Mouse (Mus musculus): ENCODE results near the gene Rab3a. TPM values are rescaled to one million over a fixed set of nuclear protein-coding genes. Genes with fewer than 3 reads are reported as not detected.

Rab3a gene
- polyA plus RNA-seq, 2 experiments: 1.6 to 2.7 TPM

GRCm38 (mm10) chr8:70796403-70797080, 42.1 kb downstream of the Rab3a start:
- no peak for DNase-seq (ENCODE audit: low read depth in 3 of 3, low spot score in 3 of 3)
- Histone ChIP-seq H3K9ac (replicated peaks) (peak overlapping the region; percentile 56), H3K4me2 (ENCODE audit: low read depth) (peak overlapping the region; percentile 87), H3K9me3 (ENCODE audit: control insufficient read depth, low read length) (no peaks in the 10 kb centered on the region), H3K4me1 (replicated peaks; ENCODE audit: control insufficient read depth in 2 of 2, insufficient read depth in 2 of 2, low read length in 1 of 2) (peaks cover 14 to 17% of the 10 kb centered on the region in 2 experiments), H3K4me3 (ENCODE audit: insufficient read depth in 1 of 2, low read depth in 2 of 2, low read length in 2 of 2) (peak overlapping the region; percentile 48 to 65), H3K27ac (no peak overlapping the region), H3K36me3 (replicated peaks; ENCODE audit: control insufficient read depth, insufficient read depth, low read depth) (no peaks in the 10 kb centered on the region), H3K27me3 (ENCODE audit: control insufficient read depth, insufficient read depth, low read length) (peaks cover 40% of the 10 kb centered on the region)
- WGBS (ENCODE audit: insufficient replicate concordance): 6% methylated on average over 54 of the region's 54 CpGs
- no peak for TF ChIP-seq CTCF (IDR thresholded peaks at IDR 0.05; ENCODE audit: low read depth)
- 0 out of 2 replicates have a peak, but pooled peaks have one; percentile 0 for ATAC-seq (ENCODE audit: insufficient read depth)

- WGBS (ENCODE audit: insufficient replicate concordance): under 1% methylated on average over 53 of the region's 57 CpGs
- TF ChIP-seq EP300 (IDR thresholded peaks at IDR 0.05; ENCODE audit: low read depth): no peak
- no peak for TF ChIP-seq CTCF (IDR thresholded peaks at IDR 0.05; ENCODE audit: low read depth)
- H3K4me3 ChIP-seq (ENCODE audit: insufficient read depth in 1 of 2, low read depth in 2 of 2, low read length in 2 of 2): peak overlapping the region; percentile 47 to 65
- no peak overlapping the region; the same call in 1 of the 2 replicates for H3K27ac ChIP-seq
- peaks cover 40% of the 10 kb centered on the region for H3K27me3 ChIP-seq (ENCODE audit: control insufficient read depth, insufficient read depth, low read length)
- peak overlapping the region; percentile 87 for H3K4me2 ChIP-seq (ENCODE audit: low read depth)
- peak overlapping the region; percentile 45; the same call in 1 of the 2 replicates for H3K9ac ChIP-seq (replicated peaks)
- peaks cover 11 to 14% of the 10 kb centered on the region in 2 experiments for H3K4me1 ChIP-seq (replicated peaks; ENCODE audit: control insufficient read depth in 2 of 2, insufficient read depth in 2 of 2, low read length in 1 of 2)
- no peaks in the 10 kb centered on the region for H3K36me3 ChIP-seq (replicated peaks; ENCODE audit: control insufficient read depth, insufficient read depth, low read depth)
- ATAC-seq (ENCODE audit: insufficient read depth) (peak; percentile 83), DNase-seq (ENCODE audit: low read depth in 3 of 3, low spot score in 3 of 3) (peak; percentile 86 to 93 (median 86))
- H3K9me3 ChIP-seq (ENCODE audit: control insufficient read depth, low read length): no peaks in the 10 kb centered on the region
Measured at GRCm38 (mm10) chr8:70797081-70798070, 42.9 kb downstream of the Rab3a start.

DNA sequence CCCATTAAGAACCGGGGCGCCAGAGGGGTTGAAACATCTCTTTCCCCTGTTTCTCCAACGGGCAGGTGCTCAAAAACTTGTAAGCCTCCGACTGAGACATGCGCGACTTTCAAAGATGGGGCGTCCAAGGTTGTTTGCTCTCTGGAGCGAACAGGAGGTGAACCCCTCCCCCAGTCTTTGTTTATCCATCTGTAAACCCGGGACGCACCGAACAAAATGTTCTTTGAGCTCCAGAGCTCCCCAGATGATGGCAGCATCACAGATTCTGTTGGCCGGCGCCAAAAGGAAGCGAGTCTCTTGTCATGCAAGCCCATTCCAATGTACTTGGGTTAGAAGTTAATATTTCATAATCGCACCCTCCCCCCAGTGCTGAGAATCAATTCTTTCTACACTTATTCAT, 43.8 kb downstream of the Rab3a start:
- TF ChIP-seq CTCF (IDR thresholded peaks at IDR 0.05; ENCODE audit: low read depth) (no peak), EP300 (IDR thresholded peaks at IDR 0.05; ENCODE audit: low read depth) (no peak)
- no peaks in the 10 kb centered on the region for H3K9me3 ChIP-seq (ENCODE audit: control insufficient read depth, low read length)
- H3K4me3 ChIP-seq (ENCODE audit: insufficient read depth in 1 of 2, low read depth in 2 of 2, low read length in 2 of 2): peak overlapping the region in 1 of 2 experiments; percentile 65; a peak in 2 of 4 replicates
- H3K27me3 ChIP-seq (ENCODE audit: control insufficient read depth, insufficient read depth, low read length): peaks cover 40% of the 10 kb centered on the region
- DNase-seq (ENCODE audit: low read depth in 3 of 3, low spot score in 3 of 3): no peak
- H3K4me2 ChIP-seq (ENCODE audit: low read depth): peak overlapping the region; percentile 87
- H3K27ac ChIP-seq: no peak overlapping the region
- peaks cover 9 to 12% of the 10 kb centered on the region in 2 experiments for H3K4me1 ChIP-seq (replicated peaks; ENCODE audit: control insufficient read depth in 2 of 2, insufficient read depth in 2 of 2, low read length in 1 of 2)
- 17% methylated on average over 15 of the region's 15 CpGs for WGBS (ENCODE audit: insufficient replicate concordance)
- ATAC-seq (ENCODE audit: insufficient read depth): no peak
- H3K36me3 ChIP-seq (replicated peaks; ENCODE audit: control insufficient read depth, insufficient read depth, low read depth): no peaks in the 10 kb centered on the region
- no peak overlapping the region for H3K9ac ChIP-seq (replicated peaks)

- Histone ChIP-seq H3K36me3 (replicated peaks; ENCODE audit: control insufficient read depth, insufficient read depth, low read depth) (no peaks in the 10 kb centered on the region), H3K4me1 (replicated peaks; ENCODE audit: control insufficient read depth in 2 of 2, insufficient read depth in 2 of 2, low read length in 1 of 2) (peaks cover 21 to 22% of the 10 kb centered on the region in 2 experiments), H3K9ac (replicated peaks) (no peak overlapping the region), H3K9me3 (ENCODE audit: control insufficient read depth, low read length) (no peaks in the 10 kb centered on the region), H3K27me3 (ENCODE audit: control insufficient read depth, insufficient read depth, low read length) (peaks cover 37% of the 10 kb centered on the region), H3K4me3 (ENCODE audit: insufficient read depth in 1 of 2, low read depth in 2 of 2, low read length in 2 of 2) (no peak overlapping the region), H3K27ac (no peak overlapping the region), H3K4me2 (ENCODE audit: low read depth) (no peak overlapping the region)
- no peak for TF ChIP-seq CTCF (IDR thresholded peaks at IDR 0.05; ENCODE audit: low read depth)
- TF ChIP-seq EP300 (IDR thresholded peaks at IDR 0.05; ENCODE audit: low read depth): no peak
- WGBS (ENCODE audit: insufficient replicate concordance): 57% methylated on average over 10 of the region's 10 CpGs
- ATAC-seq (ENCODE audit: insufficient read depth) (no peak), DNase-seq (ENCODE audit: low read depth in 3 of 3, low spot score in 3 of 3) (no peak)
Measured at GRCm38 (mm10) chr8:70800648-70801047, 46.2 kb downstream of the Rab3a start.

DNA sequence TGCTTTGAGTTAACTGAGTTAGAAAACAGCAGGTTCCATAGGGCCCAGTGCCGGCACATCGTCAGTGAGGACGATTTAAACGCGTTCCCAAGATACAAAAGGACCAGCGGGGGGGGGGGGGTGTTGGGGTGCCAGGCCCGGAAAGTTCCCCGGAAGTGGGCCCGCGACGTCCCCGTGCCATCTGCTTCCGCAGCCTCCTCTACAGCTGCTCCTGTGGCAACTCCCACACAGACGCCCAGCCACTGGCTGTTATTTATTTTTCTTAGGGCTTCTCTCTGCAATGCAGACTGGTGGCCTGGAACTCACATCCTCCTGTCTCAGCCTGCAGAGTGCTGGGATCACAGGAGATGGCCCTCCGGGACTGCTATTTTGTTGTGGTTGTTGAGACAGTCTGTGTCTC, 46.7 kb downstream of the Rab3a start:
- no peaks in the 10 kb centered on the region for H3K36me3 ChIP-seq (replicated peaks; ENCODE audit: control insufficient read depth, insufficient read depth, low read depth)
- 28% methylated on average over 15 of the region's 15 CpGs for WGBS (ENCODE audit: insufficient replicate concordance)
- H3K4me3 ChIP-seq (ENCODE audit: insufficient read depth in 1 of 2, low read depth in 2 of 2, low read length in 2 of 2): no peak overlapping the region
- DNase-seq (ENCODE audit: low read depth in 3 of 3, low spot score in 3 of 3): no peak
- no peak for TF ChIP-seq CTCF (IDR thresholded peaks at IDR 0.05; ENCODE audit: low read depth)
- TF ChIP-seq EP300 (IDR thresholded peaks at IDR 0.05; ENCODE audit: low read depth): no peak
- no peak overlapping the region for H3K4me2 ChIP-seq (ENCODE audit: low read depth)
- H3K9me3 ChIP-seq (ENCODE audit: control insufficient read depth, low read length): no peaks in the 10 kb centered on the region
- no peak overlapping the region for H3K27ac ChIP-seq
- peaks cover 34% of the 10 kb centered on the region for H3K27me3 ChIP-seq (ENCODE audit: control insufficient read depth, insufficient read depth, low read length)
- ATAC-seq (ENCODE audit: insufficient read depth): no peak
- peaks cover 22 to 24% of the 10 kb centered on the region in 2 experiments for H3K4me1 ChIP-seq (replicated peaks; ENCODE audit: control insufficient read depth in 2 of 2, insufficient read depth in 2 of 2, low read length in 1 of 2)
- no peak overlapping the region for H3K9ac ChIP-seq (replicated peaks)
